Mouse (Mus musculus): ENCODE measurements at regions not wholly inside any gene's neighbourhood (a gene's known extent, or its start where the extent isn't known, plus 50 kb on each side); places are given as distances from the start of the nearest gene placed in this dataset.

GRCm38 (mm10) chr14:29903574-29903973 lies 64.5 kb upstream of the Selenok start:
- no peaks in the 10 kb centered on the region for H3K36me3 ChIP-seq (replicated peaks; ENCODE audit: control insufficient read depth, insufficient read depth, low read depth, low read length)
- H3K4me1 ChIP-seq (ENCODE audit: control insufficient read depth, insufficient read depth, low read length), result no peaks in the 10 kb centered on the region
- no peak overlapping the region for H3K9ac ChIP-seq (replicated peaks; ENCODE audit: low read length)
- no peak overlapping the region for H3K4me2 ChIP-seq (ENCODE audit: low read depth, low read length)
- H3K27me3 ChIP-seq (ENCODE audit: control insufficient read depth, insufficient read depth, low read length), result no peaks in the 10 kb centered on the region
- 75% methylated on average over 3 of the region's 3 CpGs for WGBS
- DNase-seq (ENCODE audit: low spot score), result no peak
- no peaks in the 10 kb centered on the region for H3K9me3 ChIP-seq (replicated peaks; ENCODE audit: control insufficient read depth, low read length)
- no peak overlapping the region for H3K4me3 ChIP-seq (ENCODE audit: low read depth, low read length)
- no peak overlapping the region for H3K27ac ChIP-seq (replicated peaks; ENCODE audit: low read depth, low read length)
- no peak for ATAC-seq (replicated peaks; ENCODE audit: insufficient number of reproducible peaks, low FRiP score, low TSS enrichment, low read depth)

- WGBS, result 78% methylated on average over 6 of the region's 6 CpGs
- Histone ChIP-seq H3K36me3 (replicated peaks; ENCODE audit: control insufficient read depth, insufficient read depth, low read depth, low read length) (no peaks in the 10 kb centered on the region), H3K4me1 (ENCODE audit: control insufficient read depth, insufficient read depth, low read length) (no peaks in the 10 kb centered on the region), H3K9ac (replicated peaks; ENCODE audit: low read length) (no peak overlapping the region), H3K4me2 (ENCODE audit: low read depth, low read length) (no peak overlapping the region), H3K27ac (replicated peaks; ENCODE audit: low read depth, low read length) (no peak overlapping the region), H3K9me3 (replicated peaks; ENCODE audit: control insufficient read depth, low read length) (no peaks in the 10 kb centered on the region), H3K27me3 (ENCODE audit: control insufficient read depth, insufficient read depth, low read length) (no peaks in the 10 kb centered on the region), H3K4me3 (ENCODE audit: low read depth, low read length) (no peak overlapping the region)
- no peak for DNase-seq (ENCODE audit: low spot score)
- ATAC-seq (replicated peaks; ENCODE audit: insufficient number of reproducible peaks, low FRiP score, low TSS enrichment, low read depth), result no peak
Measured at GRCm38 (mm10) chr14:29904856-29905255, 63.3 kb upstream of the Selenok start.

GRCm38 (mm10) chr14:29909741-29910140 lies 58.4 kb upstream of the Selenok start:
- no peaks in the 10 kb centered on the region for H3K27me3 ChIP-seq (ENCODE audit: control insufficient read depth, insufficient read depth, low read length)
- no peak overlapping the region for H3K9ac ChIP-seq (replicated peaks; ENCODE audit: low read length)
- ATAC-seq (replicated peaks; ENCODE audit: insufficient number of reproducible peaks, low FRiP score, low TSS enrichment, low read depth) (no peak), DNase-seq (ENCODE audit: low spot score) (no peak)
- no peaks in the 10 kb centered on the region for H3K9me3 ChIP-seq (replicated peaks; ENCODE audit: control insufficient read depth, low read length)
- H3K4me1 ChIP-seq (ENCODE audit: control insufficient read depth, insufficient read depth, low read length), result no peaks in the 10 kb centered on the region
- no peak overlapping the region for H3K27ac ChIP-seq (replicated peaks; ENCODE audit: low read depth, low read length)
- H3K36me3 ChIP-seq (replicated peaks; ENCODE audit: control insufficient read depth, insufficient read depth, low read depth, low read length), result no peaks in the 10 kb centered on the region
- no peak overlapping the region for H3K4me2 ChIP-seq (ENCODE audit: low read depth, low read length)
- H3K4me3 ChIP-seq (ENCODE audit: low read depth, low read length), result no peak overlapping the region
- 72% methylated on average over 8 of the region's 8 CpGs for WGBS

All from embryonic facial prominence, embryonic 11.5 days (tissue).